Mouse (Mus musculus) testis, adult 2 months (tissue): ENCODE results near the gene Synj2. TPM values are rescaled to one million over a fixed set of nuclear protein-coding genes. Genes with fewer than 3 reads are reported as not detected.

Experiments
- H3K27ac ChIP-seq: fragments of 200-500 bp; 2 replicates; pipeline ENCODE4 v1.5.1; 2012; ENCODE audit warnings: low read depth, low read length; ENCODE audit not compliant: control insufficient read depth, insufficient read depth
- H3K27me3 ChIP-seq: fragments of 200-500 bp; 2 replicates; pipeline ENCODE4 v1.6.1; 2012; ENCODE audit warnings: mild to moderate bottlenecking, low read length, moderate library complexity; ENCODE audit not compliant: control insufficient read depth, insufficient read depth
- H3K36me3 ChIP-seq: fragments of 200-500 bp; 2 replicates; pipeline ENCODE4 v1.6.1; 2012; ENCODE audit warnings: mild to moderate bottlenecking, low read length; ENCODE audit not compliant: control insufficient read depth, insufficient read depth
- H3K4me1 ChIP-seq: fragments of 200-500 bp; 2 replicates; pipeline ENCODE4 v1.6.1; 2012; ENCODE audit warnings: low read length; ENCODE audit not compliant: control insufficient read depth, insufficient read depth
- H3K4me3 ChIP-seq: fragments of 200-500 bp; 2 replicates; pipeline ENCODE4 v1.5.1; 2012; ENCODE audit warnings: low read depth, mild to moderate bottlenecking, low read length, moderate library complexity, mixed read lengths; ENCODE audit not compliant: control insufficient read depth
- CTCF ChIP-seq: fragments of 200-500 bp; IDR thresholded peaks from 2 replicates; pipeline ENCODE4 v1.5.1; 2012; ENCODE audit warnings: low read depth, mild to moderate bottlenecking, inconsistent platforms, low read length, moderate library complexity; ENCODE audit not compliant: control insufficient read depth, insufficient read depth, insufficient replicate concordance
- POLR2A ChIP-seq: fragments of 200-500 bp; IDR thresholded peaks from 2 replicates; pipeline ENCODE4 v1.6.1; 2012; ENCODE audit warnings: low read depth, mild to moderate bottlenecking, inconsistent platforms, low read length, moderate library complexity; ENCODE audit not compliant: control insufficient read depth
- polyA plus RNA-seq: library from polyadenylated mRNA; depleted of rRNA; stranded (reverse); fragments of >200 nt; gene quantifications from 2 replicates; pipeline ENCODE4 v1.2.3, GENCODE M21; 2012; rRNA removed

The Synj2 gene
- polyA plus RNA-seq, 1 experiment: 32.9 TPM

- peak within 1 kb of the TSS; percentile 82 for H3K27ac ChIP-seq
- TF ChIP-seq CTCF (no peak), POLR2A (peak; percentile 83)
- peak within 1 kb of the TSS; percentile 92 for H3K4me3 ChIP-seq
- H3K4me1 ChIP-seq: peaks cover 2% of the 10 kb centered on the region
- H3K36me3 ChIP-seq: no peaks in the 10 kb centered on the region
- no peaks in the 10 kb centered on the region for H3K27me3 ChIP-seq
Observed at GRCm38 (mm10) chr17:6079287-6080122, 138.4 kb downstream of the Synj2 start, which contains the start of the genes Serac1 and Gtf2h5. Gene Serac1, minus strand, starts transcription at chr17:6079741. Gene Gtf2h5, plus strand, starts transcription at chr17:6079786.

GRCm38 (mm10) chr17:6083323-6083890 is 142.3 kb downstream of the Synj2 start:
- Histone ChIP-seq H3K36me3 (no peaks in the 10 kb centered on the region), H3K27ac (no peak overlapping the region), H3K27me3 (no peaks in the 10 kb centered on the region), H3K4me3 (no peak overlapping the region), H3K4me1 (peaks cover 2% of the 10 kb centered on the region)
- TF ChIP-seq POLR2A (no peak), CTCF (no peak)

GRCm38 (mm10) chr17:6091604-6092003 is 150.5 kb downstream of the Synj2 start:
- H3K27me3 ChIP-seq: no peaks in the 10 kb centered on the region
- no peak overlapping the region for H3K27ac ChIP-seq
- TF ChIP-seq POLR2A (no peak), CTCF (no peak)
- no peaks in the 10 kb centered on the region for H3K36me3 ChIP-seq
- no peak overlapping the region for H3K4me3 ChIP-seq
- no peaks in the 10 kb centered on the region for H3K4me1 ChIP-seq

Other genes starting within 250 kb of the Synj2 start
- gene Snx9, start 100.0 kb upstream of the Synj2 start, polyA plus RNA-seq: 7.1 and 7.9 TPM in 2 replicates
- 7.9 and 8.6 TPM in 2 replicates for gene Serac1, start 138.5 kb downstream of the Synj2 start, polyA plus RNA-seq
- 12.0 and 13.5 TPM in 2 replicates for gene Gtf2h5, start 138.5 kb downstream of the Synj2 start, polyA plus RNA-seq
- gene Tulp4, start 165.2 kb downstream of the Synj2 start, polyA plus RNA-seq: 179 and 200 TPM in 2 replicates